Mouse (Mus musculus): ENCODE results near the gene Nxph1. TPM values are rescaled to one million over a fixed set of nuclear protein-coding genes. Genes with fewer than 3 reads are reported as not detected.

Nxph1 gene
- total RNA-seq, 2 experiments from 2014 or later = 39.7 to 42.9 TPM

- DNase-seq (ENCODE audit: low spot score in 2 of 2) = peak in 1 of 2 experiments; percentile 7
Measured at GRCm38 (mm10) chr6:8958081-8958919, 10.1 kb downstream of the Nxph1 start.

DNA sequence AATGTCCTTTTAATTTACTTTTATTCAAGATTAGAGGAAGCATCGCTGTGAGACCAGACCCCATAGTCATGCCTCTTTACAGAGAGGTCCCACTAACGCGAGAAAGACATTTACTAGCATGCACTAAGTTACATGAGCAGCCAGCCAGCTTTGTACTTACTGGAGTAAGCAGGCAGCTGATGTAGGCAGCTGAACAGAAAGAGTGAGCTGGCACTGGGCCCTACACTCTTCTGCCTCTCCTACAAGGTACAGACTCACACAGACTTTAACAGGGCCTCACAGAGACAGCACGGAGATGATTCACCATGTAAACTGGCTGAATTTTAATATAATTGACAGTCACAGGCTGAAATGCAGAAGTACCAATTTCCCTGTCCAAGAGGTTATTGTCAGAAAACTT is 11.6 kb downstream of the Nxph1 start:
- no peak for DNase-seq (ENCODE audit: low spot score in 2 of 2)

DNA sequence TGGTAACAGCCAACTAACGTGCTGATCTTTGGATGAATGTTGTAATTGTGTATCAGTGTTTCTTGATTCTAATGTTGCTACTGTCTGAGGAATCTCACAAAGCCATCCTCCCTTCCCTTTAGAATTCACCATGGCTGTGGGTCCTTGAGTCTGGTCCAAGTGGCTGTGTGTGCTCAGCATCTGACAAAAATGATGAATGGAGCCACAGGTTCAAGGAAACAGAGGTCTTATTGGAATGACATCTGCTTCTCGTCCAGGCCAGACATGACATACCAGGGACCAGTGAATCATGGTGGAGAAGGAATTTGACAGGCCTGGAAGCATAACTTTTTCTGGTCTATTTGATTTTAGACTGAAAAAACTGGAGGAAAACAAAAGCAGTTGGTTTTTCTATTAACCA is 22.3 kb downstream of the Nxph1 start:
- no peak for DNase-seq (ENCODE audit: low spot score in 2 of 2)

GRCm38 (mm10) chr6:8979237-8979871 is 31.1 kb downstream of the Nxph1 start:
- DNase-seq (ENCODE audit: low spot score in 2 of 2) = no peak

GRCm38 (mm10) chr6:8996301-8996943 is 48.2 kb downstream of the Nxph1 start:
- DNase-seq (ENCODE audit: low spot score in 2 of 2) = no peak

DNA sequence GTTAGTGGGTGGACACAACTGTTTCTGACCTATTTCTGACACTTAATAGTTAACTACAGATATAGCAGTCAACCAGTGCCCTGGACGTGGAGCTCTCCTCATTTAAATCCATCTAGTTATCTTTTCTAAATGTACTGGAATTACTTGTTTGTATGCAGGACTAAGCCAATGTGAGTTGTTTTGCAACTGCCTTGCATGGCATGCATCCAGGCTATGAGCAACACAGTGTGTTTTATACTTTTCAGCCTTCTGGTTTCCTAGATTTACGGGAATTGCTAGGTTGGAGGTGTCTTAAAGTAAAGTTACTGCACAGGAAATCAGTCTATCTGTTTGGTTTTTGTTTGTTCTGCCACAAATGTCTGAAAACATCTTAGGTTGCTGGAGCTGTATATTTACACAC is 49.1 kb downstream of the Nxph1 start:
- no peak for DNase-seq (ENCODE audit: low spot score in 2 of 2)

GRCm38 (mm10) chr6:9002686-9003085 is 54.5 kb downstream of the Nxph1 start:
- no peak for DNase-seq (ENCODE audit: low spot score in 2 of 2)

DNA sequence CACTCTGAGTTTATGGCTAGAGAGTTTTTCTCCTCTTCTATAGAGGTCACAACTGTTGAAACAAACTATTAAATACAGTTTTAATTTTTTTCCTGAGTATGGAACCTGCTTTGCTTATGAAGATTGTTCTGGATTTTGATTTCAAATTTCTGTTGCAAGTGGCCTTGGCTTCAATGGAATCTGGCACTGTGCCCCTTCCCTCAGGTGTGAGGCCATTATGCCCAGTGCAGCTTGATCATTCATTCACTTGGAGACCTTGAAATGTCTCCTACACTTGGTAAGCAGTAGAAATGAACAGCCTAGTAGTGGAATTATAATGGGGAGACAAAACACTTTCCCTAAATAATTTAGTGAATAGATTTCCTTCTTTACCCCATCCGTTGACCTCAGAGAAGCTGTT is 78.4 kb downstream of the Nxph1 start:
- DNase-seq (ENCODE audit: low spot score in 2 of 2) = no peak

DNA sequence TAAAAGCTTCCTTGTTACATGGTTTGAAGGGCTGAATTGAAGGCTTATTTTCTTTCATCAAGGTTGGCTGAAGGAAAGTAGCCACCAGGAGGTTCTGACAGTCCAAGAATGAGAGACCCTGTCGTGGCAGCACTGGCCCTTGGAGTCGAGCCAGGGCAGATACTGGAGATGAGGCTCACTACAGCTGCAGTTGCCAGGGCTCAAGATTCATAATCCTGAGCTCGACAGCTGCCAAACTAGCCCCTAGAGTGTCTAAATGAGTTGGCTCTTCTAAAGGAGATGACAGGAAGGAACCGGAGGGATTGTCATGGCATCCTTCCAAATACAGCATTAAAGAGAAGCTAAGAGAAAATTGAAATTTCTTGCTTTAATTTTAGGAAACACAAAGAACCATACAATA is 78.9 kb downstream of the Nxph1 start:
- DNase-seq (ENCODE audit: low spot score in 2 of 2) = no peak

DNA sequence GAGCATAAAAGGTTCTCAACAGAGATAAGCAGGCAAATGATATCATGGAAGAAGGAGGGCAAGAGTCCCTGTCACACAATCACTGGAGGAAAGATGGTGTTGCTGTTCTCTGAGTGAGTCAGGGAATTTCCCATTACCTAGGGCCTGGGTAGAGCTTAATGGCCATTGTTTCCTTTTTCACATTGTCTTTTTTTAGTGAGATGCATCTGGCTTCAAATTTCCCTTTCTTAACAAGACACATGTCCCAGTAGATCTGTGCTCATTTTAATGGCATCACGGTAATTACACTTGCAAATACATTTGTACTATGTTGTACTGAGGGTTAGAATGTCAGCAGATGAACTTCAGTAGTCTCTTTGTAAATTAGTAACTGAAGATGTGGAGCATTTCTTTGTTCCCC is 80.3 kb downstream of the Nxph1 start:
- DNase-seq (ENCODE audit: low spot score in 2 of 2) = no peak

- no peak for DNase-seq (ENCODE audit: low spot score in 2 of 2)
Measured at GRCm38 (mm10) chr6:9039286-9039685, 91.1 kb downstream of the Nxph1 start.

GRCm38 (mm10) chr6:9040991-9041390 is 92.8 kb downstream of the Nxph1 start:
- DNase-seq (ENCODE audit: low spot score in 2 of 2) = no peak

- no peak for DNase-seq (ENCODE audit: low spot score in 2 of 2)
Measured at GRCm38 (mm10) chr6:9042391-9042790, 94.2 kb downstream of the Nxph1 start.

DNA sequence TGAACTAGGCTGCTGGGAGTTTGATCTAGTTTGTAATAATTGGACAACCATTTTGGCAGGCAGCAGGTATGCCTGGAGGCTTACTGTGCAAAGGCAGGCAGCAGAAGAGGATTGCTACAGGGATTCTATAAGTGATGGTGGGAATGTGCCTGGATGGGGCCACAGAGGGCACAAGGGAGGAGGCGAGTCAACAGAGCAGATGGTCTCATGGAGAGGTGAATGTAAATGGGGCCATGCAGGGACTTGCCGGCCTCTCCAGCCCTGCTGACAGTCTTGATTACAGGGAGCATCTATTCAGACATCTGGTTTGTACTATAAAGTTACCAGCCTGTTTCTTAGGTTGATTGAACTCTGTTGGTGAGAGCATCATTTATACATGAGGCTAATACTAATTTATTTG is 98.6 kb downstream of the Nxph1 start:
- no peak for DNase-seq (ENCODE audit: low spot score in 2 of 2)

- DNase-seq (ENCODE audit: low spot score in 2 of 2) = no peak
Measured at GRCm38 (mm10) chr6:9061261-9062105, 113.3 kb downstream of the Nxph1 start.

DNA sequence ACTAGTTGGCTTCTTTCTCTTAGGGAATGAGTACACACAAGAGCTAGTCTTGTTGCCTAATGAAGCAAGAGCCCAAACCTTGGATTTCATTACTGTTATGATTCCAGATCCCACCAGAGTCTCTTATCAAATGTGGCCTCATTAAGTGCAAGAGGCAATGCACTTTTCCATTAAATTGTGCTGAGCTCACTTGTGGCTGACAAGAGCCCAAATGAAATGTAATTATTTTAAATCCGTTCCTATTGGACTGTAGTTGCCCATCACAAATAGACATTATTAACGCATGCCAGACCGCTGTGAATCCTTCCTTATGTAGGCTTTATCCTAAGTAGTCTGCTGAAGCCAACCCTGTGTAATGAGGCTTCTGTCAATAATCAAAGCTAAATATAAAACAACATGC is 118.2 kb downstream of the Nxph1 start:
- no peak for DNase-seq (ENCODE audit: low spot score in 2 of 2)

DNA sequence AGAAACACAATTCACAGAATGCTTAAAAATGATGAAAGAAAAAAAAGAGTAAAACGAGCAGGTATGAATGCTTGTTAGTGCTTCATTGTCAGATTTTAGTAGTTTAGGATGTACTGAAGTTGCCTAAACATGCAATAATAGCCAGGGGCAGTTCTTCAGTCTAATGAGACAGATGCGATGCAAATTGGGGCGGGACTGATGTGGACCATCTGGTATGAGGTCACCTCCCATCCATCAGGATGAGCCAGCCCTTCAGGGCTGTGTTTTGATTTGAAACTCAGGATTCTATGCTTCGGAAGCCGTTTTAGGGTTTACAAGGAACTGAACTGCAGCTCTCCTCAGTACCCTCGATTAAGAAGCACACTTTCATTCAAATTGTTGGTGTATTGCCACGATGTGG is 121.7 kb downstream of the Nxph1 start:
- no peak for DNase-seq (ENCODE audit: low spot score in 2 of 2)

DNA sequence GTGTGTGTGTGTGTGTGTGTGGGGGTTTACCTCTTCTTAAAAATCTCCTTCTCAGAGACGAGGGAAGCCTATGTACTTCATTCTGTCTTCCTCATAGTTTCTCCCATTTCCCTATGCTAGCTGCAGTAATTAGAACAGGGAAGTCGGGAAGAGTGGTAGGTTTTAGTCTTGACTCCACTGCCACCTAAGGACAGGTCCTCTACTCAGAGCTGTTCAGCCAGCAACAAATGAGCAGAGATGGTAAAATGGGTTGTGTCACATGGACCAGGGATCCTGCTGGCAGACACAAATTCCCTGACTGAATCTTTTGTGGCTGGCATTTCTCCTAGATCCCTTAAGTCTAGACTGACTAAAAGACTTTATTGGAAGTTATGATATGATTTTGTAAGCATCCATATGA is 128.2 kb downstream of the Nxph1 start:
- DNase-seq (ENCODE audit: low spot score in 2 of 2) = no peak

DNA sequence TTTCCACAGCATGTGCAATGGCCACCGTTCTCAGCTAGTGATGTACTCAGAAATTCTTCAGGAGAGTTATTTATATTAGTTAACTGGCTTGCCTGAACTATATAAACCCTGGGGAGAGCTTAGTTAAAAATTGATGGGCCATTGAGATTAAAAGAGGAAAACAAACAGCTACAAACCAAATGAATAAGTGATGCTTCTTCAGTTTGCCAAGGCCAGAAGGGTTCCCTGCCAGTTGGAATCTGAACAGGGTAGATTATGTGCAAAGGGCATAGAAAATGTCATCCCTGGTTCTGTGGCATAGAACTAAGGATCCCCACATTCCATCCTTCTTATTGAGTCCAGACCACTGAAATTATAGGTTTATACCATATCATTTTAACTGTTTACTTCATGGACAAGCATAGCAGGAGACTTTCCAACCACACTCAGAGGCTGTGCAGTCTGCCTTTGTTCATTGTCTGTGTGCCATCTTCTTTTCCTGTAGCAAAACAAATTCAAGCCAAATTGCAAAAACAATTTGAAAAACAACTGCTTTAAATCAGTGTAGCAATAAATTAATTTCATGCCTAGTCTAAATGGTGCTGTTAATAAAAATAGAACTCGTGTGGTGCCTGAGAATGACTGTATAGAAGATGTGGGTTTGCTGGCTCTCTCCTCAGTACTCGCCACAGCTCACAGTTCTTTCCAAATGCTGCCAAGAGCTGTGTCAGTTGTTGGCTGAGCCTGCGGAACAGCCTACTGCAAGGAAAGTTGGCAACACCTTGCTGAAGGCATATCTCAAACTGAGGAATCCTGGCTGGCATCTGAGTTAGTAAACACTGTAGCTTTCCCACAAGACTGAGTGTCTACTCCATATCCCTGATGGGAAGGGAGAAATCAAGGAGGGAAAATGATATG is 129.8 kb downstream of the Nxph1 start:
- DNase-seq (ENCODE audit: low spot score in 2 of 2) = peak; percentile 60 to 69

GRCm38 (mm10) chr6:9083851-9084250 is 135.6 kb downstream of the Nxph1 start:
- DNase-seq (ENCODE audit: low spot score in 2 of 2) = no peak
